Mouse (Mus musculus) kidney, postnatal 4 days (tissue): ENCODE measurements around the gene Dlec1.

Experiments used
- DNase-seq, 2 experiments: peaks; one replicate each; pipeline ENCODE4 v3.0.0; 2021; ENCODE audit warnings: mixed read lengths in 2 of 2

Dlec1 gene

GRCm38 (mm10) chr9:119090462-119090861 lies 11.8 kb upstream of the Dlec1 start:
- DNase-seq = no peak

DNA sequence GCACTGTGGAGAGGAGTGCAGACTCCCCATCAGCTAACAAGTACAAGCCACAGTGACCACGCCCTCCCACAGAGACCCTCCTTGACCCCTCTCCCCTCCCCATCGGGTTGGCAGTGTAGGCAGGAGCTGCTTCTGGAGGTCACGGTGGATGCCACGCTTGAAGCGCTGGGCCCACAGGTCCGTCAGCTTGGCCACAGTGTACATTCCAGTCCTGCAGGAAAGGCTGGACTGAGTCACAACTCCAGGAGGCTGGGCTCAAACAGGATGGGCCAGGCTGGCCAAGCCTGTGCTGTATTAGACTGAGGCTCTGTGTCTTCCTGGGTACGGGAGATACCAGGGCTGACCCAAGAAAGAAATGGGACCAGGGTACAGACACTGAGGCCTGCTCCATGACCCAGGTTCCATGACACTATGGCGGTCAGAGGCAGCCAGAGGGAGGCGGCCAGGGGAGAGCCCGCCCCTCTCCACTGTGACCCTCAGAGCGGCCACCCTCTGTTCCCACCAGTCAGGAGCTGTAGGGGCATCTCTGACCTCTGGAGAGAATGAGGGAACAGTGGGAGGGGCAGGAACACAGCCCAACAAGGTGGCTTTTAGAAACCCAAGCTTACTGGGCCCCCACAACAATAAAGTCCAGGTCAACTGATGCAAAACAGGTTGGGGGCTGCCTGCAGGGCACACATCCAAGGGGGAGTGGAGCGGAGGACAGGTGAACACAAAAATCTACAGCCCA lies 10.5 kb upstream of the Dlec1 start:
- peak in 1 of 2 experiments; percentile 33 for DNase-seq

- DNase-seq = peak; percentile 41 to 49
Observed at GRCm38 (mm10) chr9:119092473-119093418, 9.5 kb upstream of the Dlec1 start.

DNA sequence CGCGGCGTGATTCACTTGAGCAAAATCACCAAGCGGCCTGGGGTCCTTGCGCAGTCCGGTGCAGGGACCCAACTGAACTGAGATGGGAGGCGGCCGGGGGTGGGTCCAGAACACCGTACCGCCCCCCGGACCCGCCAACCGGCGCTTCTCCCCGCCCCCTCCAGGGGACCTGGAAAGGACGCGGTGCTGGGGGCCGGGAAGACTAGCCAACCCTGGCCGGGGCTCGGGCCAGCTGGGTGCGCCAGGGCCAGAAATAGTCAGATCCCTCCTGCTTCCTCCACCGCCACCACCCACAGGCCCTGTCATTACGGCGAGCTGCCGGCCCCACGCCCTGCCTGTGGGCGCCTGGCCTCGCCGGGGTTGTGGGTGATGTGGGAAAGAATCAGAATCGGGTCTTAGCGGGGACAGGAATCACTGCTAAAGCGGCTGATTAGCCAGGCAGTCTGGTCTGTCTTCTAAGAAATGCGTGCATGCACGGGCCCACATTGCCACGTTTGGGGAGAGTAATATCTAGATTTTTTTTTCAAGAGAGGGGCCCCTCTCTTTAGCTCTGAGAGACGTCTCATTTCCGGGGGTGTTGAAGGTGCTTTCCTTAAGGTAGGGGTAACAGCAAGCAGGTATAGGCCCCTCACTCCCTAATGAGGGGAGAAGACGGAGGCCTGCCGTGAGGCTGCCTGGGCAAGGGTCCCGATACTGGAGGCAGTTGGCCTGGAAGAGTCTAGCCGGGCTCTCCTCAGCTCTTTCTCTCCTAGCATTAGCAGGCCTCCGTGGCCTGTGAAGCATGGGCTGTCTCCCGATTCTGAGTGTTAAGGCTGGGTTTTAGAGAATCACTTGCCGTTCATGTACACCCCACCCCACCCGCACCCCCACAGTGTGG lies 8.6 kb upstream of the Dlec1 start, which contains the start of gene Plcd1:
TSS of gene Plcd1 (minus strand) at position 84 of the 877 bp plus-strand sequence.
- DNase-seq = peak; percentile 93 to 95

DNA sequence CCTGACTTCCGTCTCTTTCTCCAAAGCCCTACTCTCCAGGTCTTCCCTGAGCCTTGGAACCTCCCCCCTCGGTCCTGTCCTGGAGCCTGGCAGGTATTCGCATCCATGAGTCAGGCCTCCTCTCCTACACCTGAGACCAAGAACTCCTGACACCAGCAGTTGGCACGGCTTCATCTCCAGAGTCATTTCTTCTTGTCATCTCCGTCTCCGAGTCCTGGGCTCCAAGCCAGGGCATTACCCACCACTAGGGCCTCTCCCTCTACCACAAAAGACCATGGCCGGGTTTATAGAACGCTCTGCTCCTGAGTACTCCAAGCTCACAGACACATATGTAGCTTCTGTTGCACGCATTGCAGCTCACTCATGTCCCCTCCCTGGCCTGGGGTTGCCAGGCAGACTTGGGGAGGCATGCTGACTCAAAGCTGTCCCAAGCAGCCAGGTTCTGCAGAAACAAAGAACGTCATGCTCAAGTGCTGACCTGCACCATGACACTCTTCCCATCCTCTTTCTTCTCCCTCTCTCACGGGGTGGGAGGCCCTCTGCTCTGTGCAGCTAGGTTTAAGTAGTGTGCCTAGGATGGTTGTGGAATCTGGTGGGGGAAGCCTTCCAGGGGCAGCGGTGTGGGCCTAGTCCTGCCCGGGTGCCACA lies 7.7 kb upstream of the Dlec1 start:
- DNase-seq = no peak

- peak; percentile 65 to 74 for DNase-seq
Observed at GRCm38 (mm10) chr9:119100177-119100898, 1.9 kb upstream of the Dlec1 start.

- no peak for DNase-seq
Observed at GRCm38 (mm10) chr9:119102783-119103113, 470 bp downstream of the Dlec1 start.

- peak; percentile 51 to 61 for DNase-seq
Observed at GRCm38 (mm10) chr9:119107566-119107965, 5.3 kb downstream of the Dlec1 start.

DNA sequence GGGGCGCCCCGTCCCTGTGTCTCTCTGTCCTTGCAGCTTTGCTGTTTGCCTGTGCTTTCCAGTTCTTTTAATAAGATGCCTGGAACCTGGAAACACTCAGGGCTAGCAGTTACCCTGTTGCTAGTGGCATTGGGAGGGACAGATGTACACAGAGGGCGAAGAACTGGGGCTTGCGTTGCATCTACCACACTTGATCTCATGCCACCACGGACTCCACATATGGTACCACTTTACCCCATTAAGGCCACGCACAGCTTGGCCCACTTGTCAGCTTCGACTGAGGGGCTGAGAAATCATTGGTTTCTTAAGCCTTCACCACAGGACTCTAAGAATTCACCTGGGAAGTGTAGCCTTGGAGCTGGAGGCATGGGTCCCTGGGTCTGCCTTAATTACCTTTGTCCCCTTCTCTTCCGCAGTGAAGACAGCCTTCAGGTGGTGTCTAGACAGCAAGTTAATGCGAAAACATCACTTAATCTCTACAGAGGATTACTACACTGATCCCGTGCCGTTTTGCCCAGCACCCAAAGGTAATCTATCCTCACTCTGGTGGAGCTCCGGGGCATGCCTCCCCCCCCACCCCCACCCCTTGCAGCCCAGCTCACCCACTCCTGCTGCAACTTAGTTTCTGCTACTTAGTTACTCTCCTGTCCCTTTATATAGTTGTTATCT lies 7.5 kb downstream of the Dlec1 start:
- no peak for DNase-seq

DNA sequence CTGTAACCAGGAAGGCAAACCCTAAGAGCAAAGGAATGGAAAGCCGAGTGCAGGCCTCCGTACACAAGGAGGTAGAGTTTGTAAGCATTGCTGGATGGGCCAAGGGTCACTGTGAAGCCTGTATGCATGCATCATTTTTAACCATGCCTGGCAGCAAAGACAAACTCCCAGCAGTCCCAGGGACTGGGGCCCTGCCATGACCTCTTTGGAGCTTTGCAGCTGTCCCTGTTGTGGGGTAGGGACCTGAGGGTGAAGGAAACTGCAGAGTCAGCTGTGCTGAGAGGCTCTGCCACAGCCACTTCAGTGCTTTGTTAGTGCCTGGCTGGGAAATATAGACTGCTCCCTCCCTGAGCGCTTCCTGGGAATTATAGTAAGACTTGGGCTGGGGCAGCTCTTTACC lies 8.4 kb downstream of the Dlec1 start:
- DNase-seq = peak in 1 of 2 experiments; percentile 29

DNA sequence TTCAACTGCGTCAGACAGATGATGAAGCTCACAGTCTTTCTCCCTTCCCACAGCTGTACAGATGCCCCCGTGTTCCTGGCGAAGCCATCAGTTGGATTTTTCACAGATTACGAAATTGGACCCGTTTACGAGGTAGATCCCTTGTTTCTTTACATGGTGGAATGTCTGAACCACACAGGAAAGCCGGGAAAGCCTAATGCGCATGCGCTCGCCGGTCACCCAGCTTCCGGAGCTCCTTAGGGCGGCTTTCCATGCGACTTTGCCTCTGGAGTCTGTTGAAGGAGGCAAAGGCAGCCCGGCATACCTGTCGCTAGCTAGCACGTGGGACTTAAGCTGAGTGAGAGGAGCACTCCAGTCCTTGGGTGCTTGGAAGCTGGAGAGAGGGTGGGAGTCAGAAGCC lies 12.6 kb downstream of the Dlec1 start:
- no peak for DNase-seq

- peak; percentile 80 to 89 for DNase-seq
Observed at GRCm38 (mm10) chr9:119119409-119120167, 17.3 kb downstream of the Dlec1 start.

DNA sequence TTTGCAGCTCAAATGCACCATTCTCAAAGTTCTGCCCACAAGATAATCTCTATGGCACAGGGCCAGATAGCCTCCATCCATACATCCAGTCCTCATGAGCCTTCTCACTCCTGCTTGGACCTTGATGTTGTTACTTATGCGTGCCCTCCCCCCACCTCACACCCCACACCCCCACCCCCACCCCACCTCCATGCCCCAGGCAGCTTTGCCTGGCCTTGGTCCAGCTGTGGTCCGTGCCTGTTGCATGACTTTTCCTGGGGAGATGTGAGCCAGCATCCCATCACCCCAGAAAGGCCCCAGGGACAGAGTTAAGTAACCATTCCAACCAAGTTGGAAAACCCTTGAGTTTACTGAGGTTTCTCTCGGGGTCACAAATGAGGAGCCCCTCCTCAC lies 17.9 kb downstream of the Dlec1 start:
- DNase-seq = peak in 1 of 2 experiments; percentile 30

DNA sequence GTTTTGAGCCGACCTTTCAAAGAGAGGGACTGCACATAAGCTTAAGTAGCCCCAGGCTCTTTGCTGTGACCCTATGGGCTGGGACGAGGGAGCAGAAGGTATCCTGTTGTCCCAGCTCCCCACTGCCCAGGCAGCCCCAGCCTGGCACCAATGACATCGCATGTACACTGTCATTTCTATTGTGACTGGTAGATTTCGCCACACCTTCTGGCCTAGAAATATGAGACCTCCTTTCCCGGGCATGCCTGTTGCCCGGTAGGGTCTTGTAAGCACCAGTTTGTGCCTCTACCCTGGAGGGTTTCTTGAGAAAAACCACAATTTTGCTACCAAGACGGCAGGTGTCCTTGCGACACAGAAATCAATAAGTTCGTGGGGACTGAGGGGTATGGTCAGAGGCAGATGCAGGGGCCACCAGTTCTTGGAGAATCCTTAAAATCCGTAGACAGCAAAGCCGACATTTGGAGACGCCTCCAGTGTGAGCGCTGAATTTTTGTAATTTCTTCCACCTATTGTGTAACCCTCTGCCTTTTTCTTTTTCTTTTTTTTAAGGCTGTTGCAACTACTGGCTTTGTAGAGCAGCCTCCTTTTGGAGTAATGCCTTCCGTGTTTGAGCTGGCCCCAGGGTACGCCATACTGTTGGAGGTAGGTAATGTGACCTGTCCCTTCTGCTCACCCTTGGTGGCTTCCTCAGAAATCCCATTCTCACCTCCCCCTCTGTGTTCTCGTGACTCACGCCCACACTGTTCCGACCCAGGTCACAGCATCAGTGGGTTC lies 20.5 kb downstream of the Dlec1 start:
- no peak for DNase-seq

DNA sequence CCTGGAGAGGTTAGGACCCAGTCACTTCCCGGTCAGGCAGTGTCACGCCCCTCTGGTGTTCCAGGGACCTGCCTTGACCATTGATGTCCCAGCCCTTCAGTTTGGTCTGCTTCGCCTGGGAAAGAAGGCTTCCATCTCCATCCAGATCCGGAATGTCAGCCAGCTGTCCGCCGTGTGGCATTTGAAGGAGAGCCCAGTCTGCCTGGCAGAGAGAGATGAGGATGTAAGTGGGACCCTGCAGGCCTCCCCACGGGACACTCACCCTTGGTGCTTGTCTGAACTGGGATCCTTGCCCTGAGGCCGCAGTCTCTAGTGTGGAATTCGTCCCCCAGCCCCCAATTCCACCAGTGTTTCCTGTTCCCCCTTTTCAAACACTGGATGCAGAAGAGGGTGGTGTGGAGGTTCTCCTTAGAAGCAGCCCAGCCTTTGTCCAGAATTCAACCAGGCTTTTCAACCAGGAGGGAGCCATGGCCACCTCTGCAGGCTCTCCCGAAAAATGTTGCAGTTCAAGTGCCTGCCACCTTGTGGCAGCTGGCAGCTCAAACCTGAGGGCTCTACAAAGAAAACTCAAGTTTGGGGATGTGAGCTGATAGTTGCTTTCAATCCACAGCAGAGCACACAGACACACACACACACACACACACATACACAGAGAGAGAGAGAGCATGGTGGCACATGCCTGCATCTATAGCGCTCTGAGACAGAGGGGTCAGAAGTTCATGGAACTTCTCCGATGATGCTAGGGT lies 26.3 kb downstream of the Dlec1 start:
- DNase-seq = peak in 1 of 2 experiments; percentile 25

GRCm38 (mm10) chr9:119130692-119131091 lies 28.4 kb downstream of the Dlec1 start:
- DNase-seq = no peak

DNA sequence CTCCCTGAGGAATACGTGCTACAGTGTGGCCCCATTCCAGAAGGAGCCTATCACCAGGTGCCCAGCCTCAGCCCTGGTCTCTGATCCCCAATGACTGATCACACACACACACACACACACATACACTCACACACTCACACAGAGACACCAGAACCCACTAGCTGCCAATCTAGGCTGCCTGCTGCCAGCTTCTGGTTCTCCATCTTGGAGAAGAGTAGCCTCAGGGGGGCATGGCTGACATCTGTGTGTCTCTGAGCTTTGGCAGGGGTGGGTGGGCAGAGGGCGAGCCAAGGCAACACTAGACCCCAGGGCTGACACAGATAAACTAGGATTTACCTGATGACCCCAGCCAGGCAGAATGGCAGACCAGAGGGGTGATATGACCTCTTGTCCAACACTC lies 36.6 kb downstream of the Dlec1 start:
- DNase-seq = no peak

GRCm38 (mm10) chr9:119142066-119142465 lies 39.8 kb downstream of the Dlec1 start:
- DNase-seq = no peak

- DNase-seq = no peak
Observed at GRCm38 (mm10) chr9:119143372-119143771, 41.1 kb downstream of the Dlec1 start.
